Mouse (Mus musculus) stomach, postnatal 0 days (tissue): ENCODE results near the gene Vmn1r33. TPM values are rescaled to one million over a fixed set of nuclear protein-coding genes. Genes with fewer than 3 reads are reported as not detected.
"Not testable (repeated sequence)": the region's sequence is repeated elsewhere in the genome, so short reads cannot be mapped to it uniquely, and the experiment has no call there.

Source experiments
- ATAC-seq: fragments of 200-750 bp; cut with Nextera tagmentation; 2 replicates; pipeline ENCODE4 v1.8.0; 2017; ENCODE audit not compliant: low FRiP score, low TSS enrichment
- DNase-seq: peaks from one replicate; pipeline ENCODE4 v3.0.0-alpha.2; 2016; ENCODE audit warnings: low spot score
- H3K27ac ChIP-seq: fragments of 300-500 bp; sonication (generic); replicated peaks from 2 replicates; pipeline ENCODE4 v1.5.1; 2014; ENCODE audit warnings: mild to moderate bottlenecking, control low read depth
- H3K27me3 ChIP-seq: fragments of 300-500 bp; sonication (generic); 2 replicates; pipeline ENCODE4 v1.6.1; 2014; ENCODE audit warnings: low read length; ENCODE audit not compliant: control insufficient read depth, insufficient read depth
- H3K36me3 ChIP-seq: fragments of 300-500 bp; sonication (generic); 2 replicates; pipeline ENCODE4 v1.6.1; 2014; ENCODE audit warnings: low read length, mixed read lengths; ENCODE audit not compliant: control insufficient read depth, insufficient read depth
- H3K4me1 ChIP-seq: fragments of 300-500 bp; sonication (generic); replicated peaks from 2 replicates; pipeline ENCODE4 v1.6.1; 2014; ENCODE audit warnings: antibody characterized with exemption; ENCODE audit not compliant: control insufficient read depth, insufficient read depth
- H3K4me2 ChIP-seq: fragments of 300-500 bp; sonication (generic); replicated peaks from 2 replicates; pipeline ENCODE4 v1.6.1; 2014; ENCODE audit warnings: low read depth, mild to moderate bottlenecking, control low read depth, moderate library complexity
- H3K4me3 ChIP-seq: fragments of 300-500 bp; sonication (generic); 2 replicates; pipeline ENCODE4 v1.5.1; 2014; ENCODE audit warnings: low read depth, low read length, control low read depth
- H3K9ac ChIP-seq: fragments of 300-500 bp; sonication (generic); 2 replicates; pipeline ENCODE4 v1.6.1; 2014; ENCODE audit warnings: mild to moderate bottlenecking, low read length, control low read depth, mixed read lengths
- H3K9me3 ChIP-seq: fragments of 300-500 bp; sonication (generic); 2 replicates; pipeline ENCODE4 v1.6.1; 2016; ENCODE audit warnings: low read length; ENCODE audit not compliant: control insufficient read depth
- CTCF ChIP-seq: IDR thresholded peaks from 2 replicates; pipeline ENCODE4 v1.5.1; 2016; ENCODE audit warnings: antibody characterized with exemption, low read depth, mild to moderate bottlenecking, moderate library complexity
- EP300 ChIP-seq: optimal IDR thresholded peaks from 2 replicates; pipeline ENCODE3; 2016; ENCODE audit warnings: antibody characterized with exemption
- WGBS: fragments of 180-500 bp; shearing (Covaris S2); extraction: QIAGEN DNeasy Blood & Tissue Kit; methylation state at CpG from one replicate; pipeline ENCODE4 v1.1.7; 2014; 5-methylcytosine and 5-hydroxymethylcytosine counted together
- polyA plus RNA-seq: library from polyadenylated mRNA; unstranded; fragments of >200 nt; fragmentation: Nextera tagmentation; extraction: Ambion mirVana; gene quantifications from 2 replicates; pipeline ENCODE4 v1.2.1, GENCODE M21; 2015

Gene Vmn1r33
- not detected in 2 replicates for polyA plus RNA-seq

DNA sequence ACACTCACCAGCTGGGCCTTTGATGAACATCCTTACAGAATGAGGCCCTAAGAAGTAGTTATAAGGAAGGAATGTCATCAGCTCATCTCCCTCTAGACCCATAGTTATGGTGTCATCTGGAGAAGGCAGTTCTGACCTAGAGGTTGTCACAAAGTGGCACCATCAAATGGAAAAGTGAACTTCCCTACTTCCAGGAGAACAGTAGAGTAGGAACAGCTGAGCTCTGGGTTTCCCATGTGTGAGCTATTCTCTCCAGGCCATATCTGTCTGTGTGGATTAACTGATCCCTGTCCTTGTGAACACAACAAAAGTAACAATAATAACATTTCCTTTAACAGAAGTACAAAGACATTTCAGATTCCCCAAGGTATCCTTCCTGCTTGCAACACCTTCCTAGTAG is at the start of gene Vmn1r33:
Vmn1r33 (minus strand) TSS at position 101 of the 400 bp plus-strand sequence.
- not testable (repeated sequence) for H3K27ac ChIP-seq, DNase-seq, H3K36me3 ChIP-seq, H3K4me3 ChIP-seq, H3K9me3 ChIP-seq, H3K4me2 ChIP-seq, H3K4me1 ChIP-seq, ATAC-seq, H3K27me3 ChIP-seq, H3K9ac ChIP-seq

- Histone ChIP-seq H3K4me1 (no peaks in the 10 kb centered on the region), H3K9me3 (no peaks in the 10 kb centered on the region), H3K4me3 (no peak within 1 kb of the TSS), H3K4me2 (no peak within 1 kb of the TSS), H3K9ac (no peak within 1 kb of the TSS), H3K27me3 (no peaks in the 10 kb centered on the region), H3K27ac (no peak within 1 kb of the TSS), H3K36me3 (no peaks in the 10 kb centered on the region)
- 89% methylated on average over 1 of the region's 1 CpGs for WGBS
- DNase-seq = no peak
- TF ChIP-seq EP300 (no peak), CTCF (no peak)
- no peak for ATAC-seq
Measured at GRCm38 (mm10) chr6:66643779-66644178, 25.7 kb upstream of the Vmn1r33 start, which contains the start of gene Vmn1r34. Gene Vmn1r34, minus strand, starts transcription at chr6:66643879.

GRCm38 (mm10) chr6:66595804-66596203 is 22.3 kb downstream of the Vmn1r33 start:
- Histone ChIP-seq H3K4me1 (no peaks in the 10 kb centered on the region), H3K9ac (no peak overlapping the region), H3K9me3 (no peaks in the 10 kb centered on the region), H3K4me2 (no peak overlapping the region), H3K4me3 (no peak overlapping the region), H3K27ac (no peak overlapping the region), H3K36me3 (no peaks in the 10 kb centered on the region), H3K27me3 (no peaks in the 10 kb centered on the region)
- DNase-seq (no peak), ATAC-seq (no peak)
- TF ChIP-seq EP300 = no peak
- no peak for TF ChIP-seq CTCF

Other genes starting within 250 kb of the Vmn1r33 start
- 33.8 and 38.6 TPM in 2 replicates for gene Mad2l1, start 82.9 kb downstream of the Vmn1r33 start, polyA plus RNA-seq
- gene Vmn1r32, start 58.2 kb downstream of the Vmn1r33 start, polyA plus RNA-seq = not detected in 2 replicates
- gene Vmn1r34, start 25.6 kb upstream of the Vmn1r33 start, polyA plus RNA-seq = not detected in 2 replicates
- not detected in 2 replicates for gene Vmn1r35, start 67.6 kb upstream of the Vmn1r33 start, polyA plus RNA-seq
- gene Vmn1r36, start 100.9 kb upstream of the Vmn1r33 start, polyA plus RNA-seq = not detected in 2 replicates
- gene Vmn1r37, start 111.1 kb upstream of the Vmn1r33 start, polyA plus RNA-seq = not detected in 2 replicates
- 0.07 TPM in 1 of 2 replicates, not detected in the other for gene Vmn1r38, start 164.3 kb upstream of the Vmn1r33 start, polyA plus RNA-seq
- not detected in 2 replicates for gene Vmn1r39, start 192.3 kb upstream of the Vmn1r33 start, polyA plus RNA-seq